Mouse (Mus musculus) G1E (cell line): ENCODE results near the gene Hsd11b1.

Source experiments
- CTCF ChIP-seq: IDR thresholded peaks from 2 replicates; pipeline ENCODE4 v1.5.1; 2012; ENCODE audit warnings: low read depth, low read length, inconsistent platforms, mixed read lengths
- TAL1 ChIP-seq: conservative IDR thresholded peaks from 2 replicates; pipeline ENCODE4 v1.6.1; 2012; ENCODE audit warnings: low read depth, low read length, inconsistent platforms, mixed read lengths

- TF ChIP-seq CTCF (no peak), TAL1 (no peak)
Measured at GRCm38 (mm10) chr1:193311596-193311995, 47.7 kb upstream of the Hsd11b1 start.
